Mouse (Mus musculus): ENCODE measurements at regions not wholly inside any gene's neighbourhood (a gene's known extent, or its start where the extent isn't known, plus 50 kb on each side); places are given as distances from the start of the nearest gene placed in this dataset.

DNA sequence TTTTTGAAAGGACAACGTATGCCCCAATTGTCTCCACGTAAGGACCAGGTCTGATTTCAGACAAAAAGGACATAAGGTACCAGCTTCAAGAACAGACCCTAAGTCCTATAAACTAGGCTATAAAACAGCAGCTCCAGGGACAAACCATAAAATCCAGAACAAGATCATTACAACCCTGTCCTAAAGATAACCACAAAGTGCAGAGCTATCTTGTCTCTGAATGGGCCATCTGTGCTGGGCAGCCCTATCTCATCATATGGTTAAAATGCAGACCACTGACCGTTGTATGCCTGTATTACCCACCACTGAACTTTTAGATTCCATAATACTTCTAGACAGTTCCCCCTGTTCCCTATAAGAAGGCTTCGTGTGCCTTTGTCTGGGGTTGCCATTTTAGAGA lies 477.4 kb upstream of the Fam174a start:
- TF ChIP-seq POLR2A (IDR thresholded peaks at IDR 0.05; ENCODE audit: control insufficient read depth, low read depth, low read length) (no peak), CTCF (IDR thresholded peaks at IDR 0.05; ENCODE audit: control insufficient read depth, insufficient read depth, insufficient replicate concordance, low read depth, low read length) (no peak)
- Histone ChIP-seq H3K36me3 (ENCODE audit: control insufficient read depth, insufficient read depth, low read length) (no peaks in the 10 kb centered on the region), H3K4me1 (ENCODE audit: control insufficient read depth, insufficient read depth, low read length) (no peaks in the 10 kb centered on the region), H3K4me3 (ENCODE audit: control insufficient read depth, low read depth, low read length) (no peak overlapping the region), H3K27me3 (ENCODE audit: control insufficient read depth, insufficient read depth, low read length) (no peaks in the 10 kb centered on the region), H3K27ac (ENCODE audit: control insufficient read depth, insufficient read depth, low read depth, low read length) (no peak overlapping the region)

GRCm38 (mm10) chr1:94851522-94851921 lies 461.9 kb upstream of the Fam174a start:
- H3K36me3 ChIP-seq (ENCODE audit: control insufficient read depth, insufficient read depth, low read length) = no peaks in the 10 kb centered on the region
- no peak for TF ChIP-seq POLR2A (IDR thresholded peaks at IDR 0.05; ENCODE audit: control insufficient read depth, low read depth, low read length)
- no peak for TF ChIP-seq CTCF (IDR thresholded peaks at IDR 0.05; ENCODE audit: control insufficient read depth, insufficient read depth, insufficient replicate concordance, low read depth, low read length)
- H3K4me1 ChIP-seq (ENCODE audit: control insufficient read depth, insufficient read depth, low read length) = no peaks in the 10 kb centered on the region
- H3K27ac ChIP-seq (ENCODE audit: control insufficient read depth, insufficient read depth, low read depth, low read length) = no peak overlapping the region
- no peaks in the 10 kb centered on the region for H3K27me3 ChIP-seq (ENCODE audit: control insufficient read depth, insufficient read depth, low read length)
- no peak overlapping the region for H3K4me3 ChIP-seq (ENCODE audit: control insufficient read depth, low read depth, low read length)

DNA sequence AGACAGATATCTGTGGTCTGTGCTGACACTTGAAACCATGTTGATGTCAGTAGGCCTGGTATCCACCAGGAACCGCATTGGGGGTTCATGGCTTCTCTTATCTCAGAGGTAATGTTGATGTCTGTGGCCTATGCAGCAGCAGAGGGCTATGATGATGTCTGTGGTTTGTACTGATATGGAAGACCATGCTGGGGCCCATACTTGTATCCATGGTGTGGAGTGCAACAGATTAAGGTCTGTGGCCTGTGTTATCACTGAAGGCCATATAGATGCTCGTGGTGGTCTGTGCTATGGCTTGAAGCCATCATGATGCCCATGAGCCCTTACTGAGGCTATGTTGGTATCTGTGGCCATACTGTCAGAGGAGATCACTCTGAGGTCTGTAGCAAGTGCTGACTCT lies 455.0 kb upstream of the Fam174a start:
- no peaks in the 10 kb centered on the region for H3K27me3 ChIP-seq (ENCODE audit: control insufficient read depth, insufficient read depth, low read length)
- H3K27ac ChIP-seq (ENCODE audit: control insufficient read depth, insufficient read depth, low read depth, low read length) = no peak overlapping the region
- no peak for TF ChIP-seq POLR2A (IDR thresholded peaks at IDR 0.05; ENCODE audit: control insufficient read depth, low read depth, low read length)
- TF ChIP-seq CTCF (IDR thresholded peaks at IDR 0.05; ENCODE audit: control insufficient read depth, insufficient read depth, insufficient replicate concordance, low read depth, low read length) = no peak
- H3K36me3 ChIP-seq (ENCODE audit: control insufficient read depth, insufficient read depth, low read length) = no peaks in the 10 kb centered on the region
- H3K4me3 ChIP-seq (ENCODE audit: control insufficient read depth, low read depth, low read length) = no peak overlapping the region
- no peaks in the 10 kb centered on the region for H3K4me1 ChIP-seq (ENCODE audit: control insufficient read depth, insufficient read depth, low read length)

DNA sequence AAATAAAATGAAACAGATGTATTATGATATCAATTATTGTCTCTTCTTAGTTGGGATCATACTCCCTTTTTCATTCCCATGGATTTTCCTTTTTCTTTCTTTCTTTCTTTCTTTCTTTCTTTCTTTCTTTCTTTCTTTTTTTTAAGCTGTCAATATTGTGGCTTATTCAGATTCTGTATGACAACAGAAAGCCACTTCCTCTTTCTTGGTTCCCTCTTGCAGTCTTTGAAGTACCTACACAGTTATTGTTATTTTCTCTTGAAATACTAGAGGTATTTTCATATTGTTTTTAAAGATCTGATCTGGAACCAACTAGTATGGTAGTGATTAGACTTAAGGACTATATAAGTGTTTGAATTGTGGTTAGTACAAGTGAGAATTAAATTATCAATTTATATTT lies 444.6 kb upstream of the Fam174a start:
- TF ChIP-seq CTCF (IDR thresholded peaks at IDR 0.05; ENCODE audit: control insufficient read depth, insufficient read depth, insufficient replicate concordance, low read depth, low read length) = no peak
- TF ChIP-seq POLR2A (IDR thresholded peaks at IDR 0.05; ENCODE audit: control insufficient read depth, low read depth, low read length) = no peak
- Histone ChIP-seq H3K36me3 (ENCODE audit: control insufficient read depth, insufficient read depth, low read length) (no peaks in the 10 kb centered on the region), H3K27me3 (ENCODE audit: control insufficient read depth, insufficient read depth, low read length) (no peaks in the 10 kb centered on the region), H3K27ac (ENCODE audit: control insufficient read depth, insufficient read depth, low read depth, low read length) (no peak overlapping the region), H3K4me1 (ENCODE audit: control insufficient read depth, insufficient read depth, low read length) (no peaks in the 10 kb centered on the region), H3K4me3 (ENCODE audit: control insufficient read depth, low read depth, low read length) (no peak overlapping the region)

DNA sequence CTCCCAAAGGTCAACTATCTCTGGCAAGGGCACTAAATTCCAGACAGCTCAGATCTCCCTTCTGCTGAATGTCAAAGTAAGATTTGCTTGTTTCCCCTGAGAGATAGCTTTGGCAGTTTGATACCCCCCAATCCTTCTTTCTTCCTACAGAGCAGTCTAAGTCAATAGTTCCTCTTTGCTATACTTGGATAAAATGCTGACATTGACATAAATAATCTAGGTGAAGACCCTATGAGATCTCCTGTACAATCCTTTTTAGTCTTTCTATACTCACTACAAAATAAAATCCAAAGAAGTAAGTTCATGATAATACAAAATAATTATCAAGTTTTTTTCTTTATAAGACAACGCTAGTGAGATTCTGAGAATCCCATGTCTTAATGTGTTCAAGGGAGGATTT lies 432.9 kb upstream of the Fam174a start:
- H3K4me1 ChIP-seq (ENCODE audit: control insufficient read depth, insufficient read depth, low read length) = no peaks in the 10 kb centered on the region
- H3K27ac ChIP-seq (ENCODE audit: control insufficient read depth, insufficient read depth, low read depth, low read length) = no peak overlapping the region
- TF ChIP-seq POLR2A (IDR thresholded peaks at IDR 0.05; ENCODE audit: control insufficient read depth, low read depth, low read length) (no peak), CTCF (IDR thresholded peaks at IDR 0.05; ENCODE audit: control insufficient read depth, insufficient read depth, insufficient replicate concordance, low read depth, low read length) (no peak)
- H3K27me3 ChIP-seq (ENCODE audit: control insufficient read depth, insufficient read depth, low read length) = no peaks in the 10 kb centered on the region
- H3K36me3 ChIP-seq (ENCODE audit: control insufficient read depth, insufficient read depth, low read length) = no peaks in the 10 kb centered on the region
- no peak overlapping the region for H3K4me3 ChIP-seq (ENCODE audit: control insufficient read depth, low read depth, low read length)

- H3K36me3 ChIP-seq (ENCODE audit: control insufficient read depth, insufficient read depth, low read length) = no peaks in the 10 kb centered on the region
- no peaks in the 10 kb centered on the region for H3K4me1 ChIP-seq (ENCODE audit: control insufficient read depth, insufficient read depth, low read length)
- no peak overlapping the region for H3K27ac ChIP-seq (ENCODE audit: control insufficient read depth, insufficient read depth, low read depth, low read length)
- H3K4me3 ChIP-seq (ENCODE audit: control insufficient read depth, low read depth, low read length) = no peak overlapping the region
- H3K27me3 ChIP-seq (ENCODE audit: control insufficient read depth, insufficient read depth, low read length) = no peaks in the 10 kb centered on the region
- TF ChIP-seq POLR2A (IDR thresholded peaks at IDR 0.05; ENCODE audit: control insufficient read depth, low read depth, low read length) (no peak), CTCF (IDR thresholded peaks at IDR 0.05; ENCODE audit: control insufficient read depth, insufficient read depth, insufficient replicate concordance, low read depth, low read length) (no peak)
Measured at GRCm38 (mm10) chr1:94904982-94905507, 408.4 kb upstream of the Fam174a start.

DNA sequence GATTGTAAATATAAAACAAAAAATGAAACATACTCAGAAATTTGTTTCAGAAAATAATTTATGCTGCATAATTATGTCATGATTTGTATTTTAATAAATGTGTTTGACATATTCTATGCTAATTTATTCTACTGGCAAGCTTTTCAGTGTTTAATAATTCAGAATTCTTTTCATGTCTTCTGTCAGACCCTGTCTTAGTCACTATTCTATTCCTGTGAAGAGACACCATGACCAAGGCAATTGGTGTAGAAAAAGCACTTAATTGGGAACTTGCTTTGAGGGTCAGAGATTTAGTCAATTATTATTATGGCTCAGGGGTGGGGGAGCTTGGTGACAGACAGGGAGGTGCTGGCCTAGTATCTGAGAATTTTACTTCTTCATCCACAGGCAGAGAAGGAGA lies 402.6 kb upstream of the Fam174a start:
- Histone ChIP-seq H3K27ac (ENCODE audit: control insufficient read depth, insufficient read depth, low read depth, low read length) (no peak overlapping the region), H3K36me3 (ENCODE audit: control insufficient read depth, insufficient read depth, low read length) (no peaks in the 10 kb centered on the region)
- TF ChIP-seq POLR2A (IDR thresholded peaks at IDR 0.05; ENCODE audit: control insufficient read depth, low read depth, low read length) (no peak), CTCF (IDR thresholded peaks at IDR 0.05; ENCODE audit: control insufficient read depth, insufficient read depth, insufficient replicate concordance, low read depth, low read length) (no peak)

More for the DNA sequence above, 402.6 kb upstream of the Fam174a start:
- Histone ChIP-seq H3K27me3 (ENCODE audit: control insufficient read depth, insufficient read depth, low read length) (no peaks in the 10 kb centered on the region), H3K4me3 (ENCODE audit: control insufficient read depth, low read depth, low read length) (no peak overlapping the region), H3K4me1 (ENCODE audit: control insufficient read depth, insufficient read depth, low read length) (no peaks in the 10 kb centered on the region)

All from testis, adult 2 months (tissue).